ENCODE assay signal across 16 mouse cellular contexts in the genomic region with DNA sequence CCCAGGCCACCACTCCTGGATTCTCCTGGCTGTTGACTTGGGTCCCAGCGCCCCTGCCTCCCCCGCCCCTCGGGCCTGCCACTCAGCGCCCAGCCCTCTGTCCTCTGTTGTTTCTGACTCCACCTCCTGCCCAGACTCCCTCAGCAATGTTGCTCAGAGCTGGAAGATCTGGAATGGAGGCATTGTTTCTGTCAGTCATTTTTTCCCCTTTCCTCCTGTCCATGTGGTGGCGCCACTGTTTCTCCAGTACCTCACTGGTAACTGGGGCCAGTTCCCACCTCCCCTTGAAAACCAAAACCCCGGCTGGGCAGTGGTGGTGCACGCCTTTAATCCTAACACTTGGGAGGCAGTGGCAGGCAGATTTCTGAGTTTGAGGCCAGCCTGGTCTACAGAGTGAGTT. TPM values are rescaled to one million over a fixed set of nuclear protein-coding genes. Genes with fewer than 3 reads are reported as not detected.
DNase-seq lines count a peak whose midpoint lies in the region; ATAC-seq and TF ChIP-seq lines count a peak whose summit lies in the region.
"Had no signal": no experiment of that assay in that cellular context is flagged by ENCODE, and none has a peak within 500 bp of the region (broad histone marks: within the 10 kb centered on the region; RNA-seq: fewer than 3 reads in every experiment).

No protein-coding gene starts in this region.

- in situ Hi-C loops in Patski (cut with MboI; ENCODE audit: low pct_unique_long_range_greater_than_20kb): loop anchor here (5.0 kb wide), 1 partner anchor 166 kb away; no protein-coding TSS in a partner anchor

- POLR2A ChIA-PET in Patski (lab: Charles Lee): interaction anchor here (0.6 kb wide), 1 partner anchor 26 kb away, joined by 3 read pairs; no protein-coding TSS in a partner anchor

- no peak overlapping the region for H3K27ac ChIP-seq in kidney, adult 2 months (ENCODE audit: insufficient read depth, low read depth, low read length)
- H3K27ac ChIP-seq in midbrain, embryonic 14.5 days (replicated peaks; ENCODE audit: low read depth, low read length): no peak overlapping the region
- H3K27ac ChIP-seq: hindbrain, postnatal 0 days; limb, embryonic 12.5 days had no signal

- peaks cover 3% of the 10 kb centered on the region; the same call in 1 of the 2 replicates for H3K4me1 ChIP-seq in kidney, adult 2 months (ENCODE audit: control insufficient read depth, insufficient read depth, low read length)
- H3K4me1 ChIP-seq in midbrain, embryonic 14.5 days (ENCODE audit: control insufficient read depth, insufficient read depth, low read length): 0 out of 2 replicates have a peak, but pooled peaks cover 6% of the 10 kb centered on the region
- H3K4me1 ChIP-seq: limb, embryonic 12.5 days had no signal

- no peaks in the 10 kb centered on the region for H3K27me3 ChIP-seq in kidney, adult 2 months (replicated peaks; ENCODE audit: control insufficient read depth, insufficient read depth, low read length)
- H3K27me3 ChIP-seq in Patski: no peaks in the 10 kb centered on the region
- no peaks in the 10 kb centered on the region for H3K27me3 ChIP-seq in midbrain, embryonic 14.5 days (ENCODE audit: control insufficient read depth, insufficient read depth, low read length)

- H3K4me3 ChIP-seq in kidney, adult 2 months (ENCODE audit: insufficient read depth, low read depth, low read length): no peak overlapping the region
- H3K4me3 ChIP-seq in midbrain, embryonic 14.5 days (replicated peaks; ENCODE audit: low read depth, low read length): no peak overlapping the region
- H3K4me3 ChIP-seq: limb, embryonic 12.5 days had no signal

- H3K4me2 ChIP-seq in midbrain, embryonic 14.5 days (ENCODE audit: low read length): no peak overlapping the region
- H3K4me2 ChIP-seq: limb, embryonic 12.5 days; lung, embryonic 14.5 days had no signal

- TF ChIP-seq POLR2A in kidney, adult 2 months (IDR thresholded peaks at IDR 0.05; ENCODE audit: low read depth, low read length): no peak

- no peaks in the 10 kb centered on the region for H3K9me3 ChIP-seq in midbrain, embryonic 14.5 days (ENCODE audit: control insufficient read depth, low read length)
- H3K9me3 ChIP-seq: limb, embryonic 12.5 days had no signal

- H3K9ac ChIP-seq in midbrain, embryonic 14.5 days (replicated peaks; ENCODE audit: low read length): no peak overlapping the region
- H3K9ac ChIP-seq: limb, embryonic 12.5 days; lung, embryonic 14.5 days had no signal

- no peak for DNase-seq in kidney, adult 2 months
- no peak for DNase-seq in kidney, adult 8-10 months
- peak; percentile 60 for DNase-seq in thymus, postnatal 4 days
- DNase-seq in thymus, adult 18-20 months: no peak
- DNase-seq in Patski (ENCODE audit: low read depth, low spot score): no peak
- DNase-seq in midbrain, embryonic 14.5 days: no peak
- no peak for DNase-seq in layer of hippocampus, postnatal 10 days (ENCODE audit: low spot score in 2 of 2)
- DNase-seq: heart, adult 18-20 months; heart, postnatal 36 days had no signal

- 85% methylated on average over 7 of the region's 7 CpGs for WGBS in kidney, adult 2 months
- 78% methylated on average over 7 of the region's 7 CpGs for WGBS in midbrain, embryonic 14.5 days

- peak; percentile 24 for TF ChIP-seq CTCF in kidney, adult 2 months (conservative IDR thresholded peaks at IDR 0.05; ENCODE audit: insufficient read depth, insufficient read length, low read depth, low read length)
- TF ChIP-seq CTCF in Patski (IDR thresholded peaks at IDR 0.05): peak; percentile 35

- CTCF ChIA-PET in Patski (lab: Charles Lee): no interaction called here

- H3K36me3 ChIP-seq in kidney, adult 2 months (ENCODE audit: control insufficient read depth, insufficient read depth, low read length): no peaks in the 10 kb centered on the region
- no peaks in the 10 kb centered on the region for H3K36me3 ChIP-seq in midbrain, embryonic 14.5 days (ENCODE audit: control insufficient read depth, insufficient read depth, low read length)
- H3K36me3 ChIP-seq: G1E; limb, embryonic 12.5 days had no signal

- no peak for ATAC-seq in Patski
- no peak for ATAC-seq in midbrain, embryonic 14.5 days (ENCODE audit: low FRiP score, low TSS enrichment)
- ATAC-seq: hindbrain, postnatal 0 days had no signal

RNA-seq across cellular contexts. Expression of gene Fmnl1, which starts 9.5 kb away (rescaled TPM):
- 32.7 and 35.5 TPM in 2 replicates for polyA plus RNA-seq in kidney, adult 2 months (2012; rRNA removed)
- polyA plus RNA-seq in Patski (2021): 22.4 TPM
- polyA plus RNA-seq in midbrain, embryonic 14.5 days (2014; fragmentation: Nextera tagmentation; extraction: Ambion mirVana): 4.3 and 5.2 TPM in 2 replicates
- 10 to 100 TPM; 83.4 to 87.0 TPM for total RNA-seq in layer of hippocampus, postnatal 10 days (2021)
- total RNA-seq: G1E had no signal

RNA-seq across cellular contexts. Expression of gene Hexim2, which starts 29.2 kb away (rescaled TPM):
- 3.8 and 4.0 TPM in 2 replicates for polyA plus RNA-seq in kidney, adult 2 months (2012; rRNA removed)
- 20.6 TPM for polyA plus RNA-seq in Patski (2021)
- polyA plus RNA-seq in midbrain, embryonic 14.5 days (2014; fragmentation: Nextera tagmentation; extraction: Ambion mirVana): 22.9 and 24.7 TPM in 2 replicates
- 10 to 100 TPM; 14.4 to 16.9 TPM for total RNA-seq in layer of hippocampus, postnatal 10 days (2021)

RNA-seq across cellular contexts. Expression of gene Hexim1, which starts 45.4 kb away (rescaled TPM):
- polyA plus RNA-seq in kidney, adult 2 months (2012; rRNA removed): 24.9 and 26.4 TPM in 2 replicates
- 47.5 TPM for polyA plus RNA-seq in Patski (2021)
- polyA plus RNA-seq in midbrain, embryonic 14.5 days (2014; fragmentation: Nextera tagmentation; extraction: Ambion mirVana): 3.9 and 5.9 TPM in 2 replicates
- 10 to 100 TPM; 38.0 to 38.7 TPM for total RNA-seq in layer of hippocampus, postnatal 10 days (2021)

RNA-seq across cellular contexts. Expression of gene 1700023F06Rik, which starts 46.9 kb away (rescaled TPM):
- polyA plus RNA-seq in kidney, adult 2 months (2012; rRNA removed): 0.09 and 0.22 TPM in 2 replicates
- 0.17 TPM for polyA plus RNA-seq in Patski (2021)
- 0.88 and 2.1 TPM in 2 replicates for polyA plus RNA-seq in midbrain, embryonic 14.5 days (2014; fragmentation: Nextera tagmentation; extraction: Ambion mirVana)
- total RNA-seq in layer of hippocampus, postnatal 10 days (2021): 1 to 10 TPM; 1.8 TPM
- total RNA-seq: G1E; heart, adult 18-20 months; heart, postnatal 36 days; hindbrain, postnatal 0 days; megakaryocyte, adult 5-6 weeks; midbrain, postnatal 0 days had no signal
- polyA plus RNA-seq: G1E had no signal

RNA-seq across cellular contexts. Expression of gene Spata32, which starts 56.8 kb away (rescaled TPM):
- polyA plus RNA-seq in kidney, adult 2 months (2012; rRNA removed): not detected in 2 replicates
- not detected for polyA plus RNA-seq in Patski (2021)
- 0.25 and 0.27 TPM in 2 replicates for polyA plus RNA-seq in midbrain, embryonic 14.5 days (2014; fragmentation: Nextera tagmentation; extraction: Ambion mirVana)
- total RNA-seq in layer of hippocampus, postnatal 10 days (2021): 1 to 10 TPM; 1.3 to 1.4 TPM
- total RNA-seq: adrenal gland, adult 18-20 months; heart, adult 18-20 months; heart, postnatal 36 days; megakaryocyte, adult 5-6 weeks had no signal
- polyA plus RNA-seq: G1E; limb, embryonic 12.5 days; lung, embryonic 14.5 days had no signal
